Mouse (Mus musculus) liver, embryonic 11.5 days (tissue): ENCODE measurements around the gene Cadm2. TPM values are rescaled to one million over a fixed set of nuclear protein-coding genes. Genes with fewer than 3 reads are reported as not detected.

Experiments
- ATAC-seq: fragments of 200-750 bp; cut with Nextera tagmentation; replicated peaks from 2 replicates; pipeline ENCODE4 v1.8.0; 2017; ENCODE audit warnings: moderate number of reproducible peaks, mild to moderate bottlenecking, moderate TSS enrichment, moderate library complexity; ENCODE audit not compliant: low FRiP score
- DNase-seq: peaks from one replicate; pipeline ENCODE4 v3.0.0-alpha.2; 2017; ENCODE audit warnings: low spot score
- H3K27ac ChIP-seq: fragments of 300-500 bp; sonication (generic); 2 replicates; pipeline ENCODE4 v1.5.1; 2014; ENCODE audit warnings: mild to moderate bottlenecking, low read depth, low read length, control low read depth
- H3K27me3 ChIP-seq: fragments of 300-500 bp; sonication (generic); replicated peaks from 2 replicates; pipeline ENCODE4 v1.6.1; 2014; ENCODE audit warnings: low read length, mixed read lengths; ENCODE audit not compliant: control insufficient read depth, insufficient read depth
- H3K36me3 ChIP-seq: fragments of 300-500 bp; sonication (generic); 2 replicates; pipeline ENCODE4 v1.6.1; 2014; ENCODE audit warnings: mild to moderate bottlenecking, low read length, moderate library complexity, mixed read lengths; ENCODE audit not compliant: control insufficient read depth, insufficient read depth
- H3K4me1 ChIP-seq: fragments of 300-500 bp; sonication (generic); replicated peaks from 2 replicates; pipeline ENCODE4 v1.6.1; 2014; ENCODE audit warnings: low read length, mixed read lengths; ENCODE audit not compliant: control insufficient read depth, insufficient read depth
- H3K4me2 ChIP-seq: fragments of 300-500 bp; sonication (generic); 2 replicates; pipeline ENCODE4 v1.6.1; 2014; ENCODE audit warnings: mild to moderate bottlenecking, control low read depth, moderate library complexity
- H3K4me3 ChIP-seq: fragments of 300-500 bp; sonication (generic); 2 replicates; pipeline ENCODE4 v1.5.1; 2014; ENCODE audit warnings: low read depth, low read length, control low read depth
- H3K9ac ChIP-seq: fragments of 300-500 bp; sonication (generic); 2 replicates; pipeline ENCODE4 v1.6.1; 2014; ENCODE audit warnings: low read depth, low read length, control low read depth
- H3K9me3 ChIP-seq: fragments of 300-500 bp; sonication (generic); 2 replicates; pipeline ENCODE4 v1.6.1; 2016; ENCODE audit warnings: low read length, inconsistent platforms, mixed read lengths; ENCODE audit not compliant: control insufficient read depth
- WGBS: fragments of 180-500 bp; shearing (Covaris S2); extraction: QIAGEN DNeasy Blood & Tissue Kit; methylation state at CpG from one replicate; pipeline ENCODE4 v1.1.7; 2014; 5-methylcytosine and 5-hydroxymethylcytosine counted together
- polyA plus RNA-seq: library from polyadenylated mRNA; unstranded; fragments of >200 nt; fragmentation: Nextera tagmentation; extraction: Ambion mirVana; gene quantifications from 2 replicates; pipeline ENCODE4 v1.2.1, GENCODE M21; 2014

Cadm2 gene
- polyA plus RNA-seq, 1 experiment from 2014 or later = 0.52 TPM

GRCm38 (mm10) chr16:67079318-67079717, 541.4 kb downstream of the Cadm2 start:
- Histone ChIP-seq H3K9ac (no peak overlapping the region), H3K27me3 (no peaks in the 10 kb centered on the region), H3K27ac (no peak overlapping the region), H3K36me3 (no peaks in the 10 kb centered on the region), H3K9me3 (no peaks in the 10 kb centered on the region), H3K4me2 (no peak overlapping the region), H3K4me3 (no peak overlapping the region), H3K4me1 (no peaks in the 10 kb centered on the region)
- 76% methylated on average over 2 of the region's 2 CpGs for WGBS
- ATAC-seq (no peak), DNase-seq (no peak)

- Histone ChIP-seq H3K27ac (no peak overlapping the region), H3K4me3 (no peak overlapping the region), H3K9me3 (no peaks in the 10 kb centered on the region), H3K36me3 (no peaks in the 10 kb centered on the region), H3K27me3 (no peaks in the 10 kb centered on the region), H3K4me2 (no peak overlapping the region), H3K4me1 (no peaks in the 10 kb centered on the region), H3K9ac (no peak overlapping the region)
- DNase-seq (no peak), ATAC-seq (no peak)
- 84% methylated on average over 7 of the region's 7 CpGs for WGBS
These were observed 544.4 kb downstream of the Cadm2 start for GRCm38 (mm10) chr16:67076169-67076895.

GRCm38 (mm10) chr16:67068461-67068860, 552.2 kb downstream of the Cadm2 start:
- Histone ChIP-seq H3K27me3 (no peaks in the 10 kb centered on the region), H3K4me2 (no peak overlapping the region), H3K27ac (no peak overlapping the region), H3K9ac (no peak overlapping the region), H3K36me3 (no peaks in the 10 kb centered on the region), H3K9me3 (no peaks in the 10 kb centered on the region), H3K4me3 (no peak overlapping the region), H3K4me1 (no peaks in the 10 kb centered on the region)
- ATAC-seq (no peak), DNase-seq (no peak)
- 41% methylated on average over 1 of the region's 1 CpGs for WGBS

GRCm38 (mm10) chr16:67030918-67031317, 589.8 kb downstream of the Cadm2 start:
- Histone ChIP-seq H3K4me3 (no peak overlapping the region), H3K4me2 (no peak overlapping the region), H3K27ac (no peak overlapping the region), H3K9me3 (no peaks in the 10 kb centered on the region), H3K27me3 (no peaks in the 10 kb centered on the region), H3K9ac (no peak overlapping the region), H3K4me1 (no peaks in the 10 kb centered on the region), H3K36me3 (no peaks in the 10 kb centered on the region)
- DNase-seq (no peak), ATAC-seq (no peak)
- 88% methylated on average over 5 of the region's 5 CpGs for WGBS

- H3K9me3 ChIP-seq = no peaks in the 10 kb centered on the region
- no peak overlapping the region for H3K4me2 ChIP-seq
- H3K4me3 ChIP-seq = no peak overlapping the region
- H3K9ac ChIP-seq = no peak overlapping the region
- no peak overlapping the region for H3K27ac ChIP-seq
- WGBS = 90% methylated on average over 1 of the region's 1 CpGs
- no peak for ATAC-seq
- H3K36me3 ChIP-seq = no peaks in the 10 kb centered on the region
- DNase-seq = no peak
- no peaks in the 10 kb centered on the region for H3K4me1 ChIP-seq
- no peaks in the 10 kb centered on the region for H3K27me3 ChIP-seq
These were observed 600.9 kb downstream of the Cadm2 start for GRCm38 (mm10) chr16:67019856-67020255.

GRCm38 (mm10) chr16:67017710-67018109, 603.0 kb downstream of the Cadm2 start:
- ATAC-seq (no peak), DNase-seq (no peak)
- H3K4me2 ChIP-seq = no peak overlapping the region
- H3K27ac ChIP-seq = no peak overlapping the region
- H3K4me3 ChIP-seq = no peak overlapping the region
- no peak overlapping the region for H3K9ac ChIP-seq
- no peaks in the 10 kb centered on the region for H3K36me3 ChIP-seq
- no peaks in the 10 kb centered on the region for H3K27me3 ChIP-seq
- 60% methylated on average over 2 of the region's 2 CpGs for WGBS
- no peaks in the 10 kb centered on the region for H3K4me1 ChIP-seq
- no peaks in the 10 kb centered on the region for H3K9me3 ChIP-seq

- Histone ChIP-seq H3K4me1 (no peaks in the 10 kb centered on the region), H3K4me3 (no peak overlapping the region), H3K4me2 (no peak overlapping the region), H3K27ac (no peak overlapping the region), H3K27me3 (no peaks in the 10 kb centered on the region), H3K36me3 (no peaks in the 10 kb centered on the region), H3K9me3 (no peaks in the 10 kb centered on the region), H3K9ac (no peak overlapping the region)
- ATAC-seq (no peak), DNase-seq (no peak)
- WGBS = 67% methylated on average over 3 of the region's 3 CpGs
These were observed 617.5 kb downstream of the Cadm2 start for GRCm38 (mm10) chr16:67003161-67003560.

GRCm38 (mm10) chr16:67001707-67002106, 619.0 kb downstream of the Cadm2 start:
- 57% methylated on average over 4 of the region's 4 CpGs for WGBS

GRCm38 (mm10) chr16:66997461-66997860, 623.2 kb downstream of the Cadm2 start:
- no peak overlapping the region for H3K27ac ChIP-seq
- H3K36me3 ChIP-seq = no peaks in the 10 kb centered on the region
- H3K9me3 ChIP-seq = no peaks in the 10 kb centered on the region
- no peak for DNase-seq
- ATAC-seq = no peak
- WGBS = 82% methylated on average over 2 of the region's 2 CpGs
- H3K9ac ChIP-seq = no peak overlapping the region
- H3K4me3 ChIP-seq = no peak overlapping the region
- no peak overlapping the region for H3K4me2 ChIP-seq
- no peaks in the 10 kb centered on the region for H3K4me1 ChIP-seq
- no peaks in the 10 kb centered on the region for H3K27me3 ChIP-seq

More at GRCm38 (mm10) chr16:67001707-67002106, 619.0 kb downstream of the Cadm2 start:
- Histone ChIP-seq H3K27ac (no peak overlapping the region), H3K9me3 (no peaks in the 10 kb centered on the region), H3K4me3 (no peak overlapping the region), H3K9ac (no peak overlapping the region), H3K4me1 (no peaks in the 10 kb centered on the region), H3K27me3 (no peaks in the 10 kb centered on the region), H3K36me3 (no peaks in the 10 kb centered on the region), H3K4me2 (no peak overlapping the region)
- ATAC-seq = no peak
- DNase-seq = no peak
